Mouse (Mus musculus) kidney, embryonic 16.5 days (tissue): ENCODE measurements around the gene Clpb. TPM values are rescaled to one million over a fixed set of nuclear protein-coding genes. Genes with fewer than 3 reads are reported as not detected.

Experiments used
- ATAC-seq: fragments of 200-750 bp; cut with Nextera tagmentation; 2 replicates; pipeline ENCODE4 v1.8.0; 2017; ENCODE audit warnings: moderate TSS enrichment; ENCODE audit not compliant: low FRiP score, low TSS enrichment
- H3K27ac ChIP-seq: fragments of 300-500 bp; sonication (generic); 2 replicates; pipeline ENCODE4 v1.5.1; 2014; ENCODE audit warnings: low read length
- H3K27me3 ChIP-seq: fragments of 300-500 bp; sonication (generic); 2 replicates; pipeline ENCODE4 v1.6.1; 2014; ENCODE audit warnings: low read length, control low read depth, mixed read lengths; ENCODE audit not compliant: insufficient read depth
- H3K36me3 ChIP-seq: fragments of 300-500 bp; sonication (generic); 2 replicates; pipeline ENCODE4 v1.6.1; 2014; ENCODE audit warnings: low read length, control low read depth, mixed read lengths; ENCODE audit not compliant: insufficient read depth
- H3K4me1 ChIP-seq: fragments of 300-500 bp; sonication (generic); 2 replicates; pipeline ENCODE4 v1.6.1; 2014; ENCODE audit warnings: low read length, control low read depth, mixed read lengths; ENCODE audit not compliant: insufficient read depth
- H3K4me2 ChIP-seq: fragments of 300-500 bp; sonication (generic); replicated peaks from 2 replicates; pipeline ENCODE4 v1.6.1; 2014; ENCODE audit warnings: low read depth, low read length
- H3K4me3 ChIP-seq: fragments of 300-500 bp; sonication (generic); 2 replicates; pipeline ENCODE4 v1.5.1; 2014; ENCODE audit warnings: mild to moderate bottlenecking, low read length
- H3K9ac ChIP-seq: fragments of 300-500 bp; sonication (generic); replicated peaks from 2 replicates; pipeline ENCODE4 v1.6.1; 2014; ENCODE audit warnings: low read length
- H3K9me3 ChIP-seq: fragments of 300-500 bp; sonication (generic); 2 replicates; pipeline ENCODE4 v1.6.1; 2016; ENCODE audit warnings: low read length, control low read depth
- WGBS: fragments of 180-500 bp; shearing (Covaris S2); extraction: QIAGEN DNeasy Blood & Tissue Kit; methylation state at CpG from one replicate; pipeline ENCODE4 v1.1.7; 2014; 5-methylcytosine and 5-hydroxymethylcytosine counted together
- polyA plus RNA-seq: library from polyadenylated mRNA; unstranded; fragments of >200 nt; fragmentation: Nextera tagmentation; extraction: Ambion mirVana; gene quantifications from 2 replicates; pipeline ENCODE4 v1.2.1, GENCODE M21; 2015

Gene Clpb
- polyA plus RNA-seq, 1 experiment from 2014 or later: 69.0 TPM

DNA sequence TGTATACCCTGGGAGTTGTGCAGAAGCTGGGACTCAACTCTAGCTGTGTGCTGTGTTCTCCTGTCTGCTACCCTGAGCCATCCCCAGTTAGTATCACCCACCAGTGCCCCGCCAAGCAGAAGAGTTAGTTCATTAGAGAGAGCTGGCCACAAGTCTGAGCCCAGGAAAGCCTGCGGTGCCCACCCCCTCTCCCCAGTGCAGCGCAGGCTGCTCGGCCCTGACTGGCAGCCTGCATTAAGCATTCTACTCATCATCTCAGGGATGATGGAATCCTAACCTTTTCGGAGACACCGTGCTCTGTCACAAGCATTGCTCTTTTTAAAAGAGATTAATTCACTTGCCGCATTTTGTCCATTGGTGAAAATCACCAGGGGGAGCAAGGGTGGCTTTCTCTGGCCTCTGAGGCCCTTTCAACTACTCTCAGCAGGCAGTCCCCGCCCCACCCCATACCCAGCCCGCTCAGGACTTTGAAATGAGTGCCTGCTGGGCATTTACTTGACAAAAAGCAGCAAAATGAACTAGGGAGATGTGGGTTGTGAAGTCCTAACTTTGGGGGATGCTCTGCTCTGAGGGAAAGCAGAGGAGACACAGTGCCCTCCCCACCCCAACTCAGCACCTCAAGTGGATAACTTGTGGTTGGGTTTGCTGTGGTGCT is 20.7 kb downstream of the Clpb start:
- Histone ChIP-seq H3K27me3 (no peaks in the 10 kb centered on the region), H3K9ac (no peak overlapping the region), H3K4me3 (no peak overlapping the region), H3K27ac (no peak overlapping the region), H3K4me1 (peaks cover 18% of the 10 kb centered on the region; the same call in 1 of the 2 replicates), H3K9me3 (no peaks in the 10 kb centered on the region), H3K4me2 (no peak overlapping the region), H3K36me3 (0 out of 2 replicates have a peak, but pooled peaks cover 6% of the 10 kb centered on the region)
- no peak for ATAC-seq
- 51% methylated on average over 9 of the region's 9 CpGs for WGBS

DNA sequence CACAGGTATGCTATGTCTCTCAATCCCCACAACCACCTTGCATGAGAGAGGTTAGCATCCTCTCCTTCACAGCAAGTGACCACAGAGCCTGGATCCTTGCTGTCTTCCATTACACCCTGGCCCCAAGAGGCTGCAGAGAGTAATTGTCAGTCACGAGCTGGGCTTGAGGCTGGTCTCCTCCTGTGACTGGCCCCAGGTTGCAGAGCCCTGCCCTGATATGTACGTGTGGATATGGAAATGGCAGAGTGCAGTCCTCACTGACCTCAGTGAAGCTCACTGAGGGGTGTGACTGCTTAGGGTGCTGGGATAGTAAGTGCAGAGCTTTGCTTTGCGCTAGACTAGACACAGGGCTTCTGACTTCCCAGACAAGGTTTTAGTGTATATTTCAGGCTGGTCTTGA is 21.2 kb downstream of the Clpb start:
- peaks cover 17% of the 10 kb centered on the region; the same call in 1 of the 2 replicates for H3K4me1 ChIP-seq
- no peak overlapping the region for H3K27ac ChIP-seq
- no peaks in the 10 kb centered on the region for H3K9me3 ChIP-seq
- 0 out of 2 replicates have a peak, but pooled peaks cover 6% of the 10 kb centered on the region for H3K36me3 ChIP-seq
- H3K27me3 ChIP-seq: no peaks in the 10 kb centered on the region
- H3K4me3 ChIP-seq: no peak overlapping the region
- no peak overlapping the region for H3K9ac ChIP-seq
- 55% methylated on average over 3 of the region's 3 CpGs for WGBS
- no peak overlapping the region for H3K4me2 ChIP-seq
- ATAC-seq: no peak

DNA sequence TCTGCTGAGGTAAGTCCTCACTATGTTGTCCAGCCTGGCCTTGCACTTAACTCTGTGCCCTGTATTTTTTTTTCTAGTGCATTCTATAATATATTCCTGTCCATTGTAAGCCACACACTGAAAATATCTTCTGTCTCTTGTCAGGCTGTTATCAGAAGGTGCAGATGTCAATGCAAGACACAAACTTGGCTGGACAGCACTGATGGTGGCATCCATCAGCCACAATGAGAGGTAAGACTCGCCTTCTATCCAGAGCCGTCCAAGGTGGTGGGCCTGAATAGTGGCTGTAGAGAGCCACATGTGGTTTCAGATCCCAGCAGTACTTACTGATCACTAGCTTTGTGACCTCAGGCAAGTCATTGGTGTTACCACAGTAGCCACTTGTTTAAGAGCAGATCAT is 23.7 kb downstream of the Clpb start:
- Histone ChIP-seq H3K4me3 (no peak overlapping the region), H3K9me3 (no peaks in the 10 kb centered on the region), H3K27me3 (no peaks in the 10 kb centered on the region), H3K36me3 (0 out of 2 replicates have a peak, but pooled peaks cover 6% of the 10 kb centered on the region), H3K9ac (no peak overlapping the region), H3K27ac (no peak overlapping the region), H3K4me2 (no peak overlapping the region), H3K4me1 (peaks cover 7% of the 10 kb centered on the region; the same call in 1 of the 2 replicates)
- 95% methylated on average over 2 of the region's 2 CpGs for WGBS
- ATAC-seq: no peak

DNA sequence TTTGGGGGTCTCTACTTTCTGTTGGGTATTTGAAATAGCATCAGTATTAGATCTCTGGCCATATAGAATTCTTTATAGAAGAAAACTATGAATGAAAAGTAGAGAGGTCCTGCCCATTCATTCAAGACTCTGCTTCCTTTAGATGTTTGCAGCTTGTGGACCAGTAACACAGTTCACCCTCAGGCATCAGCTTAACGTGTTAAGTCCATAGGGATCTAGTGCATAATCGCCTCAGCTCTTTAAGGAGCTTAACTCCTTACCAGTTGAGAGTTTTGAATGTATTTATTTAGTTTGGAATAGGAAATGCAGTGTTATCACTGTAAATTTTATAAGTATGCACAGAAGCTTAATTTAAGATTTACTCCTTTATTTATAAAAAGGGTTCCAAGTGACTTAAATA is 27.0 kb downstream of the Clpb start:
- Histone ChIP-seq H3K9me3 (no peaks in the 10 kb centered on the region), H3K27me3 (no peaks in the 10 kb centered on the region), H3K9ac (no peak overlapping the region), H3K4me1 (no peaks in the 10 kb centered on the region), H3K4me3 (no peak overlapping the region), H3K36me3 (0 out of 2 replicates have a peak, but pooled peaks cover 6% of the 10 kb centered on the region), H3K27ac (no peak overlapping the region), H3K4me2 (no peak overlapping the region)
- 82% methylated on average over 2 of the region's 2 CpGs for WGBS
- ATAC-seq: no peak

DNA sequence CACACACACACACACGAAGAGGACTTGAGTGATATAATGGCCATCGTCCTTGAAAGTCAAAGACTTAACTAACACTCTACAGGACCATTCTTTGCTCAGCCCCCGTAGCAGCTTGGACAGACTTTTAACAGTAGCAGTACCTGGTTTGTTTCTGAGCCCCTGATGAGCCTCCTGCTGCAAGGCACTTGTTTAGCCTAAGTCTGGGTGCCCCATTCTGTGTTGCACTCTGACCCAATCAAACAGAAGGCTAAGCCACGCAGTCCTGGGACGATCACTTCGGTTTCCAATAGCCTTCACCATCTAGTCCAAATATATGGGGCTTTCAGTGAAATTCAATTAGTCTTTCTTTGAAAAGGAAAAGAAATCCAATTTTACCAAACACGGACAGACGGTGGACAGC is 28.4 kb downstream of the Clpb start:
- Histone ChIP-seq H3K27me3 (no peaks in the 10 kb centered on the region), H3K27ac (no peak overlapping the region), H3K9me3 (no peaks in the 10 kb centered on the region), H3K36me3 (0 out of 2 replicates have a peak, but pooled peaks cover 6% of the 10 kb centered on the region), H3K4me2 (no peak overlapping the region), H3K9ac (no peak overlapping the region), H3K4me1 (no peaks in the 10 kb centered on the region), H3K4me3 (no peak overlapping the region)
- ATAC-seq: 0 out of 2 replicates have a peak, but pooled peaks have one; percentile 15
- WGBS: 63% methylated on average over 8 of the region's 8 CpGs

DNA sequence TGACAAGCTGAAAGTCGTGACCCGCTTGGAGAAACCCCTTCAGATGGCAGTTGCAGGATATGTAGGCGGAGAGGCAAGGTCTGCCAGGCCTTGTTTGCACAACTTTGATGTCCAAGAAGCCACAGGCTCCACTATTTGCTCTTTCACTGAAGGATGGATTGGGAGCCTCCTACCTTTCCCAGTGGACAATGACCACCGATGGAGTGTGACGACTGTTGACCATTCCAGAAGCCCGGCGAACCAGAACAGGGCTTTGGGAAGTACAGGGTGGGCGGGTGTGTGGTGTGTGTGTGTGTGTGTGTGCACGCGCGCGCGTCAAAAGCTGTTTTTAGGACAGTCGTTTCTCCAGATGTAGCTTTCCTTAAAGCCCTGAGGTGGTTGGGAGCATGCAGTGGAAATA is 29.0 kb downstream of the Clpb start:
- Histone ChIP-seq H3K4me1 (no peaks in the 10 kb centered on the region), H3K9me3 (no peaks in the 10 kb centered on the region), H3K27ac (no peak overlapping the region), H3K27me3 (no peaks in the 10 kb centered on the region), H3K4me2 (no peak overlapping the region), H3K4me3 (no peak overlapping the region), H3K36me3 (0 out of 2 replicates have a peak, but pooled peaks cover 6% of the 10 kb centered on the region), H3K9ac (no peak overlapping the region)
- 39% methylated on average over 14 of the region's 14 CpGs for WGBS
- peak; percentile 97 for ATAC-seq

DNA sequence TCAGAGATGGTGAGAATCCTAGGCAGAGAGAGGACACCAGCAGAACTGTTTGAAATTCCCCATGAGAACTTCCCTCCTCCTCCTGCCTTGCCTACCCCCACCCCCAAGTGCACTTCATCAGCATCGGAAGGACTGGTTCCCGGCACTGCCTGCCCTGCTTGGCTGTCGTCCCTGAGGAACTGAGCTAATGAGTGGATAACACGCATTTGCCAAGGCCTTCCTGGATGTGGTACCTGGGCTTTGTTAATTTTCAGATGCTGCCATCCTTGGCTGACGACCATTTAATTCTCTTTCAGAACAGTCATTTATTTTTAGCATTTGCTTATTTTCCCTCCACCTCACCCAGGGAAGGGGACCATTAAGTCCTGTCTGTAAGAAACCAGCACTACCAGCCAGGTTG is 32.0 kb downstream of the Clpb start:
- H3K27ac ChIP-seq: no peak overlapping the region
- H3K4me1 ChIP-seq: no peaks in the 10 kb centered on the region
- WGBS: 74% methylated on average over 5 of the region's 5 CpGs
- H3K27me3 ChIP-seq: no peaks in the 10 kb centered on the region
- H3K4me3 ChIP-seq: no peak overlapping the region
- ATAC-seq: no peak
- H3K9me3 ChIP-seq: no peaks in the 10 kb centered on the region
- H3K9ac ChIP-seq: no peak overlapping the region
- H3K36me3 ChIP-seq: no peaks in the 10 kb centered on the region
- H3K4me2 ChIP-seq: no peak overlapping the region

DNA sequence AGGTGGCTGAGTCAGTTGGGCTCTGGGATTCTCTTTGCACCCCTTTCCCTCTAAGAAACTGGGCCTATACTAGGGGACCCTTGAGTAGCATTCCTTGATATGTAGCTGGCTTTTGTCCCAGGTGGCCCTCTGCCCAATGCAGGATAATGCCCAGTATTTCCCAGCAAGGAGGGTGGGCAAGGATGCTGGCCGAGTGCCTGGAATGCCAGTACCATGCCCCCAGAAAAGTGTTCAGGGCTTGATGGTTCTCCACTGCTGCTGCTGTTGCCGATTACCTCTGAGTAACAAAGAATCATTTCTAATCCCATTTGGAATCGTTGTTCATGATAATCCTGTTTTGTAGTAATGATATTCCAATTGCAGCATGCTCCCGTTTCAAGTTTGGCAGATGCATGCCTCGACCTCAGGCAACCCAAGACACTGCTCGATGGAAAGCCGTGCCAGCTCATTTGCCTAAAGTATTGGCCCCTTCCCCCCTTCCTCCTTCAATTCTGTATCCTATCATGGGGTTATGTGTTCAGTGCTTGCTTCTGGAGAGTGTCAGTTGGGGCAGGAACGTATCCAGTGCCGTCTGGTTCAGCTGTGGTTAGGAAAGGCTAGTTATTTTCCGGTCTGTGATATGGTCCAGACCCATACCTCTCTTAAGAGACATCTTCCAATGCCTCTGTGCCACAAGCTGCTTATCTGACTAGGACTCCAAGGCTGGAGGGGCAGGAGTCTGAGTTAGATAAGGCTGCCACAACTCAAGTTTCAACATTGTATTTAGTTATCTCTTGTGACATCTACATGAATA is 33.7 kb downstream of the Clpb start:
- no peak overlapping the region for H3K4me3 ChIP-seq
- H3K4me2 ChIP-seq: no peak overlapping the region
- WGBS: 87% methylated on average over 10 of the region's 10 CpGs
- ATAC-seq: no peak
- H3K27me3 ChIP-seq: no peaks in the 10 kb centered on the region
- H3K27ac ChIP-seq: no peak overlapping the region
- no peaks in the 10 kb centered on the region for H3K36me3 ChIP-seq
- H3K4me1 ChIP-seq: no peaks in the 10 kb centered on the region
- no peaks in the 10 kb centered on the region for H3K9me3 ChIP-seq
- no peak overlapping the region for H3K9ac ChIP-seq

DNA sequence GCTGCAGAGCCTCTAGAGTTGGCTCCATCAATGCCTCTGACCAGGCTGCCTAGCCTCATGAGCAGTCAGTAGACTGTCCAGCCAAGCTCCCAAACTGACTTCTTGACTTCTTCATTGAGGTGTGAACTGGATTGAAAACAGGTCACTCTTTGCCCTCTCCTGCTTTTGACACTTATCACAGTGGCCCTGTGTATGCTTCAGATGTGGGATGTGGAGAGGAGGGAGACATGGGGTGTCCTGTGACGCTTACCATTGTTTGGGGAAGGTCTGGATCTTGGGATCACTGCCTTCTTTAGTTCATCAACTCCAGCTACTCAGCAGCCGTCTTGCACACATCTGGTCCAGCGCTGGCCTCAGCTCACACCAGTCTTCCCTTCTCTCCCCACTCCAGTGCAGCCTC is 36.9 kb downstream of the Clpb start:
- no peak for ATAC-seq

DNA sequence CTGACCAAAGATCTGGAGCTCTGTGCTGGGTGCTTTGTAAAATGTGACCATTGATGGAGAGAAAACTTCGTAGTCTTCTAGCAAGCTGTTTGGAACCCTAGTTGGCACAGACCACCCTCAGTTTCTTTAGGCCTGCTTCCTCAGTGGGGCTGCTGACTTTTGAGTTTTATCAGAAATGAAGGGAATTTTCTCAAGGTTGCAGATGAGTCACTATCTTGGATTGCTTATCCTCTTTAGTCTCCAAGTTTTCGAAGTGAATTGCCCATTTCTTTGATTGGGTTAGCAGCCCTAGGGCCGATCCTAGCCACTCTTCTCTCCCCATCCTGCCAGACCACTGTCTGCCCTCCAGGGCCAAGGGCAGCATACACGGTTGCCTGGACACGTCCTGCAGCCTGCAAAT is 39.3 kb downstream of the Clpb start:
- no peaks in the 10 kb centered on the region for H3K9me3 ChIP-seq
- no peak overlapping the region for H3K4me2 ChIP-seq
- no peak overlapping the region for H3K4me3 ChIP-seq
- no peaks in the 10 kb centered on the region for H3K36me3 ChIP-seq
- 75% methylated on average over 5 of the region's 5 CpGs for WGBS
- no peaks in the 10 kb centered on the region for H3K4me1 ChIP-seq
- no peak overlapping the region for H3K27ac ChIP-seq
- H3K9ac ChIP-seq: no peak overlapping the region
- ATAC-seq: no peak
- H3K27me3 ChIP-seq: no peaks in the 10 kb centered on the region

More for the DNA sequence above, 36.9 kb downstream of the Clpb start:
- no peaks in the 10 kb centered on the region for H3K9me3 ChIP-seq
- no peaks in the 10 kb centered on the region for H3K4me1 ChIP-seq
- H3K36me3 ChIP-seq: no peaks in the 10 kb centered on the region
- WGBS: 52% methylated on average over 3 of the region's 3 CpGs
- H3K4me3 ChIP-seq: no peak overlapping the region
- H3K27me3 ChIP-seq: no peaks in the 10 kb centered on the region
- H3K27ac ChIP-seq: no peak overlapping the region
- H3K4me2 ChIP-seq: no peak overlapping the region
- H3K9ac ChIP-seq: no peak overlapping the region
